Mouse (Mus musculus): ENCODE measurements at regions not wholly inside any gene's neighbourhood (a gene's known extent, or its start where the extent isn't known, plus 50 kb on each side); places are given as distances from the start of the nearest gene placed in this dataset.

GRCm38 (mm10) chr2:113959025-113959767 is 54.2 kb downstream of the Gjd2 start:
- DNase-seq (ENCODE audit: low spot score): no peak

- DNase-seq (ENCODE audit: low spot score): no peak
Observed at GRCm38 (mm10) chr2:113952480-113952879, 60.9 kb downstream of the Gjd2 start.

- DNase-seq (ENCODE audit: low spot score): no peak
Observed at GRCm38 (mm10) chr2:113949296-113949990, 64.0 kb downstream of the Gjd2 start.

- no peak for DNase-seq (ENCODE audit: low spot score)
Observed at GRCm38 (mm10) chr2:113931689-113932088, 81.7 kb downstream of the Gjd2 start.

- DNase-seq (ENCODE audit: low spot score): no peak
Observed at GRCm38 (mm10) chr2:113930948-113931347, 82.5 kb downstream of the Gjd2 start.

- no peak for DNase-seq (ENCODE audit: low spot score)
Observed at GRCm38 (mm10) chr2:113929650-113930049, 81.2 kb upstream of the Arhgap11a start.

GRCm38 (mm10) chr2:113924138-113924537 is 75.7 kb upstream of the Arhgap11a start:
- no peak for DNase-seq (ENCODE audit: low spot score)

- DNase-seq (ENCODE audit: low spot score): no peak
Observed at GRCm38 (mm10) chr2:113918913-113919312, 70.5 kb upstream of the Arhgap11a start.

GRCm38 (mm10) chr2:113914248-113914647 is 65.8 kb upstream of the Arhgap11a start:
- DNase-seq (ENCODE audit: low spot score): no peak

- DNase-seq (ENCODE audit: low spot score): no peak
Observed at GRCm38 (mm10) chr2:113911188-113911587, 62.7 kb upstream of the Arhgap11a start.

- DNase-seq (ENCODE audit: low spot score): no peak
Observed at GRCm38 (mm10) chr2:113909502-113909901, 61.0 kb upstream of the Arhgap11a start.

- DNase-seq (ENCODE audit: low spot score): no peak
Observed at GRCm38 (mm10) chr2:113908636-113909035, 60.2 kb upstream of the Arhgap11a start.

- no peak for DNase-seq (ENCODE audit: low spot score)
Observed at GRCm38 (mm10) chr2:113904414-113904813, 56.0 kb upstream of the Arhgap11a start.

- no peak for DNase-seq (ENCODE audit: low spot score)
Observed at GRCm38 (mm10) chr2:113903865-113904264, 55.4 kb upstream of the Arhgap11a start.

GRCm38 (mm10) chr2:113903006-113903545 is 54.6 kb upstream of the Arhgap11a start:
- no peak for DNase-seq (ENCODE audit: low spot score)

GRCm38 (mm10) chr2:113902406-113902805 is 53.9 kb upstream of the Arhgap11a start:
- DNase-seq (ENCODE audit: low spot score): peak; percentile 9

GRCm38 (mm10) chr2:113900496-113900895 is 52.0 kb upstream of the Arhgap11a start:
- no peak for DNase-seq (ENCODE audit: low spot score)

GRCm38 (mm10) chr2:113898747-113899146 is 50.3 kb upstream of the Arhgap11a start:
- no peak for DNase-seq (ENCODE audit: low spot score)

Measured in adipocyte (in vitro differentiated cells).